Mouse (Mus musculus): ENCODE results near the gene Tcp11l2. TPM values are rescaled to one million over a fixed set of nuclear protein-coding genes. Genes with fewer than 3 reads are reported as not detected.

Gene Tcp11l2
- total RNA-seq, 4 experiments from 2014 or later, result 89.2 to 200 (median 123) TPM

DNA sequence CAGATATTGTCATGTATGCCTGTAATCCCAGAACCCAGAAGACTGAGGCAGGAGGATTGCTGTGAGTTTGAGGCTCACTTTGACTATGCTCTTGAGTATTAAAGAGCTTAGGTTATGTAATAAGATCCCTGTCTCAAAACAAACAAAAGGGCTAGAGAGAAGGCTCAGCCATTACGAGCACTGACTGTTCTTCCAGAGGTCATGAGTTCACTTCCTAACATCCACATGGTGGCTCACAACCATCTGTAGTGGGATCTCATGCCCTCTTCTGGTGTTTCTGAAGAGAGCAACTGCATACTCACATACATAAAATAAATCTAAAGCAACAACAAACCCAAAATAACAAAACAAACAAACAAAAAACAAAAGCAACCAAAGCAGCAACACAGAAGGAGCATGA is 21.7 kb downstream of the Tcp11l2 start:
- no peak for DNase-seq (ENCODE audit: low spot score)

DNA sequence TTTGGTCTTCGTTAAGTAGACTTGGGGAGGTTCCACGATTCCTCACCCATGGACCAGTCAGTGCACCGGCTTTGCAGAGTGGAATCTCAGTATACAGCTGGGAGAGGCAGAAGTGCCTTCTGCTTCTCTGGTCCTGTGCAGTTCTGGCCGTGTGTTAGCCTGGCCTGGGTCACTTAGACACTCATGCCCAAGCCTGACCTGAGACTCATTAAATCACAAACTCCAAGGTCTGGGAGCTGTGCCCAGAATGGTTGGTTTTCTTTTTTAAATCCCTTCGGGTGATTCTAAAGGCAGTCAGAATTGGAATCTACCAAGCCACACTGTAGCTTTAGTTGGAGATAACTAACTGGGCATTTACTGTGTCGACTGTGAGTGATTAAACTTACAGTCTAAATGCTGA is 23.7 kb downstream of the Tcp11l2 start:
- no peak for DNase-seq (ENCODE audit: low spot score)

DNA sequence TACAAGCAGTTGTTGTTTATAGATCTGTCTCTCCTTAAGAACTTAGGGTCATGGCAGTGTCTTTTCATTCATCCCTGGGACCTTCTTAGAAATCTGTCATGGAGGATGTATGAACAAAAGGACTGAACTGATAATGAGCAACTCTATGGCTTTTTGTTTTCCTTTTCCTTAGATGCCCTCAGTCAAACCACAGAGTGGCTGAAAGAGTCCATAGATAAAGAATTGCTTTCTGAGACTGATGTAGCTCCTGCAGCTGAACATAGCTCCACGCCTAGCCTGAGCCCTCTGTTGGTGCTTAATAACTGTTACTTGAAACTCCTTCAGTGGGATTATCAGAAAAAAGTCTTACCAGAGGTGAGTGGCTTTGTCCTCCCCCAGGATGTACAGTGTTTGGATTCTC is 27.9 kb downstream of the Tcp11l2 start:
- no peak for DNase-seq (ENCODE audit: low spot score)

- DNase-seq (ENCODE audit: low spot score), result no peak
These were observed 31.9 kb downstream of the Tcp11l2 start for GRCm38 (mm10) chr10:84608361-84608760.

- no peak for DNase-seq (ENCODE audit: low spot score)
These were observed 33.9 kb downstream of the Tcp11l2 start for GRCm38 (mm10) chr10:84610324-84610723.

GRCm38 (mm10) chr10:84610783-84611182 is 34.4 kb downstream of the Tcp11l2 start:
- no peak for DNase-seq (ENCODE audit: low spot score)

- DNase-seq (ENCODE audit: low spot score), result no peak
These were observed 35.2 kb downstream of the Tcp11l2 start for GRCm38 (mm10) chr10:84611664-84612063.

- no peak for DNase-seq (ENCODE audit: low spot score)
These were observed 35.9 kb downstream of the Tcp11l2 start for GRCm38 (mm10) chr10:84612281-84612680.

GRCm38 (mm10) chr10:84613366-84613765 is 36.9 kb downstream of the Tcp11l2 start:
- no peak for DNase-seq (ENCODE audit: low spot score)

DNA sequence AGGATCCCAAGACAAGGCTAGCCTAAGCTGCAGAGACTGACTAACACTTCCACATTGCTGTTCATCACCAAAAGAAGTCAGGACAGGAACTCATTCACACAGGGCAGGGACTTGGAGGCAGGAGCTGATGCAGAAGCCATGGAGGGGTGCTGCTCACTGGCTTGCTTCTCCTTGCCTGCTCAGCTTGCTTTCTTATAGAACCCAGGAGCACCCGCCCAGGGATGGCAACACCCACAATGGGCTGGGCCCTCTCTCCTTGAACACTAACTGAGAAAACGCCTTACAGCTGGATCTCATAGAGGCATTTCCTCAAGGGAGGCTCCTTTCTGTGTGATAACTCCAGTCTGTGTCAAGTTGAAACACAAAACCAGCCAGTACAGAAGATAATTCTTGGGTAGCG is 38.6 kb downstream of the Tcp11l2 start:
- no peak for DNase-seq (ENCODE audit: low spot score)

GRCm38 (mm10) chr10:84621826-84622790 is 45.7 kb downstream of the Tcp11l2 start, which contains the start of gene Polr3b:
Polr3b (plus strand) TSS chr10:84622292.
- DNase-seq (ENCODE audit: low spot score), result peak; percentile 96

GRCm38 (mm10) chr10:84631182-84631581 is 54.8 kb downstream of the Tcp11l2 start:
- no peak for DNase-seq (ENCODE audit: low spot score)

- DNase-seq (ENCODE audit: low spot score), result no peak
These were observed 55.6 kb downstream of the Tcp11l2 start for GRCm38 (mm10) chr10:84632005-84632404.

DNA sequence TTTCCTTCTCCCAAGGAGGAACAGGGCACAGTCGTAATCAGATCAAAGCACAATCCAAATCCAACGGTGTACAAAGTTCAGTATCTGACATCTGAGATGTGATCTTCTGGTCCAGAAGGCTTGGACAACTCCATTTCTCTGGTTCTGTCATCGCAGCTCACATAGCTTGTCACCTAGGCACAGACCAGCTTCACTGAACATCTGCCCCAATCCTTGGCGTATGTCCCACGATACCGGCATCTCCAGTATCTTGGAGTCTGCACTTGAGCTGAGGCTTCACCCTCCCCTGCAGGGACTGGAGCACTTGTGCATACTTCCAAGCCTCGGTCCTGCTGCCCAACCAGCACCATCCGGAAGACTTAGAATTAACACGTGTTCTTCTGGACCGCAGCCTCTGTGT is 60.2 kb downstream of the Tcp11l2 start:
- no peak for DNase-seq (ENCODE audit: low spot score)

DNA sequence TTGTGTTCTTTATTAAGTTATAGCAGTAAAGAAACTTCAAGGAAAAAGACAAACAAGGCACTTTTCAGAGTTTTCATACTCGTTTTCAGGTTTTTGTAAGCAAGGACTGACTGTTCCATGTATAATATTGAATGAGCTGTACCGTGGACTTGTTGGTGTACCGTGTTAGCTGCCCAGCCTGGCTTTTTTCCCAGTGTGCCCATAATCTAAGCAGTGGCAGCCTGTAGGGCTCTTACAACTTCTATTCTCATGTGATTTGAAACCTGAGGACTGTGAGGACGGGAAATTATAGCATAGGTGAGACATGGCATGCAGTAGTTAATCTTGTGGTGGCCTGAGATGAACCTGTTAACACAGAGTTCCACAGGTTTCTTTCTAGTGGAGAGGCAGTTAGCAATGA is 62.0 kb downstream of the Tcp11l2 start:
- peak; percentile 32 for DNase-seq (ENCODE audit: low spot score)

DNA sequence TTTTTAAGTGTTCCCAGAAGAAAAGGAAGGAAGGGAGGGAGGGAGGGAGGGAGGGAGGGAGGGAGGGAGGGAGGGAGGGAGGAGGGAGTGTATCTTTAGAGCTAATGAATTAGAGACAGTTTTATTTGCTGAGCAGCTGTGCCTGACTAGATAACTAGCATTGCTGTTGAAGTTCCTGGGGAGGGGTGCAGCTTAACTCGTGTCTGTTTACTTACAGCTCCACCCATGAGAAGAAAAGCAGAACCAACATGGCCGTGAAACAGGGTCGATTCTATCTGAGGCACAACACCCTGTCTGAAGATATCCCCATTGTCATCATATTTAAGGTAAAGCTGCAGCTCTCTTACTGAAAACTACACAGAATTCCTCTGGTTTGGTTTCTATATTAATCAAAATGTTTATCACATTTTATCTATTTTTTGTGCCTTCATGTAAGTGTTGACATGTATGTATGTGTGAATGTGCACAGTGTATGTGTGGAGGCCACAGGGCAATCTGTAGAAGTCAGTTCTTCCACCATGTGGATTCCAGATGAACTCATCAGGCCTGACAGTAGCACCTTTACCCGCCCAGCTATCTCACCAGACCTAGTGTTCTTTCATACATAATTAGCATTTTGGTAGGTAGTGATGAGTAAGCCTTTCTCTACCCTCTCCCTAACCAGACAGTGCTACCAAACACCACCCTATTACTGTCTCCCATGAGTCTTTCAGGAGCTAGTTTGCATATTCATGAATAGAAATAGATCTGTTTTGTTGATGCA is 63.3 kb downstream of the Tcp11l2 start:
- no peak for DNase-seq (ENCODE audit: low spot score)

DNA sequence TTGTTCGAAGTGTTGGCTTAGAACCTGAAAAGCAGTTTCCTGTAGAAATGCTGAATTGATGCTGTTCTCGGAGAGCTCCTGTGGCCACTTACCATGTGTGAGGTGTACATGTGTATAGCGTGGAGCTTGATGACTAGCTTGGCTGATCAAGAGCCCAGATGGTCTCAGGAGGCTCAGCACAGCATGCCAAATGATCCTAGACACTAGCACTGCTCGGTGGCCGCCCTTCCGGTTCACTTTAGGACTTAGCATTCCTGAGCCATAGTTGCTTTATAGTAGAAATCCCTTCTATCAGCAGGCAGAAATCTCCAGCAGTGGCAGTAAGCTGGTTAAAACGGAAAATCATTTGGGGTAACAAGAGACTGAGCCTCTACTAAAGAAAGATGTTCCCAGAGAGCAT is 64.4 kb downstream of the Tcp11l2 start:
- no peak for DNase-seq (ENCODE audit: low spot score)

DNA sequence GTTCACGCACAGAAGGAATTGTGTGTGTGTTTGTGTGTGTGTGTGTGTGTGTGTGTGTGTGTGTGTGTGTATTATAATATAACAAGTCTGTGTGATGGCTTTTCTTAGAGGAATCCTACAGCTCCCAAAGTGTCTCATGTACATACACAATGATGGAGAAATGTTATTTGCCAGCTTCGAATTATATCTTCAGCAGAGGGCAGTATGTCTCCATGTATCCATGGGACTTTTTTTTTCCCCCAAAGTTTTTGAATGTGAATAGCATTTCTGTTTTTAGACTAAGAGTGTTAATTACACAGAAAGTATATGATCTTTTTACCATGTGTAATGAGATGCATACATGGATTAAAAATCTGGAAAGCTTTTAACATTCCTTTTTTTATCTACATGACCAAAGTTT is 65.2 kb downstream of the Tcp11l2 start:
- DNase-seq (ENCODE audit: low spot score), result no peak

GRCm38 (mm10) chr10:84645940-84646339 is 69.5 kb downstream of the Tcp11l2 start:
- DNase-seq (ENCODE audit: low spot score), result no peak

DNA sequence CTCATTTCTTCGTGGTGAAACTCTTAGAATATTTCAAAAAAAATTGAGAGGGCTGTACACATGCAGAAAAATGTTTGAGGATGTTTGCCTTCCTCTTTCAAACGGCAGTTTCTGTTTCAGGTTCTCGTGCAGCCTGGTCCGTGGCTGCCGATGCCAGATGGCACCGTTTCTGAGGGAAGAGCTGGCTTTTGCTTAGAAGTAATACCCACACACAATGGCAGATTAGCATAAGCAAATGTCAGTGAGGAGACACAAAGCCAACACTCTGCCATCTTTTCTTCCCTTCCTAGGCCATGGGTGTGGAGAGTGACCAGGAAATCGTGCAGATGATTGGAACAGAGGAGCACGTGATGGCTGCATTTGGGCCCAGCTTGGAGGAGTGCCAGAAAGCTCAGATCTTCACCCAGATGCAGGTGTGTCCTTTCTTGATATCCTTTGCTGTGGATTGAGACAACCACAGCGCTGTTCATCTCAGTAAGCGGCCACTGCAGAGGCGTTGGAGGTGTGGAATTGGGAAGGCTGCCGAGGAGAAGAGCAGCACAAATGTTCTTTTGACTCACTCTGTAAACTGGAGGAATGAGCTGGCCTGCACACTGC is 70.2 kb downstream of the Tcp11l2 start:
- DNase-seq (ENCODE audit: low spot score), result no peak

DNA sequence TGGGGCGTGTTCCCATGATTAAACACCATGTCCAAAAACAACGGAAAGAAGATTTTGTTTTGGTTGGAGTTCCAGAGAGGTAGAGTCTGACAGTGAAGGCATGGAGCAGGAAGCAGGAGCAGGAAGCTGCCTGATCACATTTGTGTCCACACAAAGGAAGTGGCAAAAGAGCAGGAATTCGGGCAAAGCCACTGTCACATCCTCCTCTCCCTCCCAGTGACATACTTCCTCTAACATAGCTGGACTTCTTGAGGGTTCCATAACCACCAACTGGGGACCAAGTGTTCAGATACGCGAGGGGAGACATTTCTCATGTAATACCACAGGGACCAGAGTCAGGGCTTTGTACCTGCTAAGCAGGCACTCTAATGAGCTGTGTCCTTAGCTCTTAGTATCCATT is 70.8 kb downstream of the Tcp11l2 start:
- no peak for DNase-seq (ENCODE audit: low spot score)

- no peak for DNase-seq (ENCODE audit: low spot score)
These were observed 72.5 kb downstream of the Tcp11l2 start for GRCm38 (mm10) chr10:84648911-84649310.
